Mouse (Mus musculus) liver, embryonic 16.5 days (tissue): Measurements from ENCODE around the gene 1500009C09Rik. TPM values are rescaled to one million over a fixed set of nuclear protein-coding genes. Genes with fewer than 3 reads are reported as not detected.
A peak's percentile ranks its signal among the peaks of the same experiment; 100 is the strongest.

Source experiments
- ATAC-seq: fragments of 200-750 bp; cut with Nextera tagmentation; 2 replicates; pipeline ENCODE4 v1.8.0; 2017; ENCODE audit warnings: low read depth, mild to moderate bottlenecking, moderate number of reproducible peaks, moderate library complexity
- H3K27ac ChIP-seq: fragments of 300-500 bp; sonication (generic); 2 replicates; pipeline ENCODE4 v1.5.1; 2014; ENCODE audit warnings: mild to moderate bottlenecking, low read length
- H3K27me3 ChIP-seq: fragments of 300-500 bp; sonication (generic); 2 replicates; pipeline ENCODE4 v1.6.1; 2014; ENCODE audit warnings: low read depth, low read length, mixed read lengths; ENCODE audit not compliant: control insufficient read depth, insufficient read depth
- H3K36me3 ChIP-seq: fragments of 300-500 bp; sonication (generic); 2 replicates; pipeline ENCODE4 v1.6.1; 2014; ENCODE audit warnings: mild to moderate bottlenecking; ENCODE audit not compliant: control insufficient read depth, insufficient read depth
- H3K4me1 ChIP-seq: fragments of 300-500 bp; sonication (generic); 2 replicates; pipeline ENCODE4 v1.6.1; 2014; ENCODE audit warnings: low read depth, low read length, mixed read lengths; ENCODE audit not compliant: control insufficient read depth
- H3K4me2 ChIP-seq: fragments of 300-500 bp; sonication (generic); 2 replicates; pipeline ENCODE4 v1.6.1; 2014; ENCODE audit warnings: low read depth, low read length, mixed read lengths
- H3K4me3 ChIP-seq: fragments of 300-500 bp; sonication (generic); 2 replicates; pipeline ENCODE4 v1.5.1; 2014; ENCODE audit warnings: low read depth, mild to moderate bottlenecking, low read length
- H3K9ac ChIP-seq: fragments of 300-500 bp; sonication (generic); 2 replicates; pipeline ENCODE4 v1.6.1; 2014; ENCODE audit warnings: low read depth, low read length
- H3K9me3 ChIP-seq: fragments of 300-500 bp; sonication (generic); replicated peaks from 2 replicates; pipeline ENCODE4 v1.6.1; 2016; ENCODE audit warnings: low read length; ENCODE audit not compliant: control insufficient read depth
- WGBS: fragments of 180-500 bp; shearing (Covaris S2); extraction: QIAGEN DNeasy Blood & Tissue Kit; methylation state at CpG from one replicate; pipeline ENCODE4 v1.1.7; 2014; ENCODE audit not compliant: insufficient replicate concordance; 5-methylcytosine and 5-hydroxymethylcytosine counted together
- polyA plus RNA-seq: library from polyadenylated mRNA; unstranded; fragments of >200 nt; fragmentation: Nextera tagmentation; extraction: Ambion mirVana; gene quantifications from 2 replicates; pipeline ENCODE4 v1.2.1, GENCODE M21; 2015

The 1500009C09Rik gene
- polyA plus RNA-seq, 1 experiment from 2014 or later = not detected

DNA sequence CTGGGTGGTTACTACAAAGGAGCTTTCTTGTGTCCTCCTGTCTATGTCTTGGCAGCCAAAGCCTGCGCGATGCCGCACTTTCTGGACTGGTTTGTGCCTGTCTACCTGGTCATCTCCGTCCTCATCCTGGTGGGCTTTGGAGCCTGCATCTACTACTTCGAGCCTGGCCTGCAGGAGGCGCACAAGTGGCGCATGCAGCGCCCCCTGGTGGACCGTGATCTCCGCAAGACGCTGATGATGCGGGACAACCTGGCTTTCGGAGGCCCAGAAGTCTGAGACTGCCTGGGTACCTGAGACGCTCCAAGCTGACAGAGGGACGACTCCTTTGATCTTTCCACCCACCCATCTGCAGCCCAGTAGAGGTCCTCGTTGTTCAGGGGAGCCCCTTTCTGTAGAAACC, 7.3 kb downstream of the 1500009C09Rik start:
- no peaks in the 10 kb centered on the region for H3K4me1 ChIP-seq
- WGBS = 10% methylated on average over 16 of the region's 16 CpGs
- no peaks in the 10 kb centered on the region for H3K36me3 ChIP-seq
- ATAC-seq = no peak
- H3K27ac ChIP-seq = no peak overlapping the region
- no peak overlapping the region for H3K4me2 ChIP-seq
- H3K9ac ChIP-seq = no peak overlapping the region
- no peak overlapping the region for H3K4me3 ChIP-seq
- H3K9me3 ChIP-seq = no peaks in the 10 kb centered on the region
- no peaks in the 10 kb centered on the region; the same call in 1 of the 2 replicates for H3K27me3 ChIP-seq

DNA sequence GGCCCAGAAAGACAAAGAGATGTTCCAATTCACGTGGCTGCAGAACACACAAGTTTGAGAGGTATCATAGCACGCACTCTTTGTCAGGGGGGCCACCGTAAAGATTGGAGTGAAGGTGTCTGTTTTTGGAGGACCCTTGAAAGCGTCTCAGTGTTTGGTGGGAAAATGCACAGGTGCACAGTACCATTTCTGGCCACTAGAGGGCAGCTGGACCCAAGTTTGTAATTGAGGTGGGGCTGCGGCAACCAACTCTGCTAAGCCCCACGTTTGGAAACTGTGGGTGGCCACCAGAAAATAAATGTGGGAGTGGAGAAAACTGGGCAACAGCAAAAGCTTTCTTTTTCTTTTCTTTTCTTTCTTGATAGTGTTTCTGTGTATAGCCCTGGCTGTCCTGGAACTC, 14.2 kb downstream of the 1500009C09Rik start:
- H3K9ac ChIP-seq = no peak overlapping the region
- no peaks in the 10 kb centered on the region for H3K4me1 ChIP-seq
- ATAC-seq = no peak
- no peak overlapping the region for H3K4me3 ChIP-seq
- WGBS = 11% methylated on average over 6 of the region's 6 CpGs
- H3K9me3 ChIP-seq = no peaks in the 10 kb centered on the region
- peaks cover 3% of the 10 kb centered on the region; the same call in 1 of the 2 replicates for H3K27me3 ChIP-seq
- no peak overlapping the region for H3K4me2 ChIP-seq
- no peak overlapping the region for H3K27ac ChIP-seq
- H3K36me3 ChIP-seq = no peaks in the 10 kb centered on the region

DNA sequence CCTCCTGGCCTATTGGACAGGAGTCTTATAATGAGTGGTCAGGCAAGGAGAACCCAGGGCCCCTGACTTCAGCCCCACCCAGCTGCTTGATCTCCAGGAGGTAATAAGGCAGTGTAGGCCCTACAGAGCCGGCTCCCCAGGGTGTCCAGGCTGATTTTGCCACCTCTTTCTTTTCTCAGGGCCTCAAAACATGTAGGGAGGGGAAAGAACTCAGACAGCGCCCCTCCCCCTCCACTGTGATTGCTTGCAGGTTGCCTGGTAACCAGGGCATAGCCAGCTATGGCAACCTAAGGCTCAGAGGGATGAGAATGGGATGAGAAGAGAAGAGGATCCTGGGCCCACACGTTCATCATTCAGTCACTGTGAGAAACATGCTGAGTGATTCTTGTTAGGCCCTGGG, 16.0 kb downstream of the 1500009C09Rik start:
- no peak overlapping the region for H3K4me2 ChIP-seq
- ATAC-seq = no peak
- no peaks in the 10 kb centered on the region for H3K9me3 ChIP-seq
- H3K4me1 ChIP-seq = no peaks in the 10 kb centered on the region
- WGBS = 38% methylated on average over 3 of the region's 3 CpGs
- H3K9ac ChIP-seq = no peak overlapping the region
- no peak overlapping the region for H3K4me3 ChIP-seq
- no peaks in the 10 kb centered on the region for H3K36me3 ChIP-seq
- no peak overlapping the region for H3K27ac ChIP-seq
- peaks cover 18% of the 10 kb centered on the region for H3K27me3 ChIP-seq

DNA sequence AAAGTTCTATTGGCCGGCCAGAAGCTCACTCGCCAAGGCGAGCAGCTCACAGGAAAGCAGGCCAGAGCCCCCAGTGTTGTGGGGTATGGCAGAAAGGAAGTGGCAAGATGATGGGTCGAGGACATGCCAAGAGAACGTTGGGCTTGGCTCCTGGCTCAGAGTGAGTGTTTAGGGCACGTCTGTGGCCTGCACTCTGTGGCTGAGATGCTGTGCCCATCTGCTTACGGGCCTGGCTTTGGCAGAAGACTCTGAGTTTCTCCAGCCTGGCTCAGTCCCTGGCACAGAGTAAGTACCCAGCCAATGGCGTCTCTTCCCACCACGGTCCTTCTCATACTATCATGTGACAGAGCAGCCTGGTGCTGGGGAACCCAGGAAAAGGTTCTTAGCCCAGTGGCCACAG, 16.6 kb downstream of the 1500009C09Rik start:
- H3K4me2 ChIP-seq = no peak overlapping the region
- no peaks in the 10 kb centered on the region for H3K4me1 ChIP-seq
- H3K36me3 ChIP-seq = no peaks in the 10 kb centered on the region
- H3K9ac ChIP-seq = no peak overlapping the region
- H3K9me3 ChIP-seq = no peaks in the 10 kb centered on the region
- no peak overlapping the region for H3K4me3 ChIP-seq
- WGBS = 62% methylated on average over 9 of the region's 9 CpGs
- no peak for ATAC-seq
- no peak overlapping the region for H3K27ac ChIP-seq
- H3K27me3 ChIP-seq = peaks cover 24% of the 10 kb centered on the region

DNA sequence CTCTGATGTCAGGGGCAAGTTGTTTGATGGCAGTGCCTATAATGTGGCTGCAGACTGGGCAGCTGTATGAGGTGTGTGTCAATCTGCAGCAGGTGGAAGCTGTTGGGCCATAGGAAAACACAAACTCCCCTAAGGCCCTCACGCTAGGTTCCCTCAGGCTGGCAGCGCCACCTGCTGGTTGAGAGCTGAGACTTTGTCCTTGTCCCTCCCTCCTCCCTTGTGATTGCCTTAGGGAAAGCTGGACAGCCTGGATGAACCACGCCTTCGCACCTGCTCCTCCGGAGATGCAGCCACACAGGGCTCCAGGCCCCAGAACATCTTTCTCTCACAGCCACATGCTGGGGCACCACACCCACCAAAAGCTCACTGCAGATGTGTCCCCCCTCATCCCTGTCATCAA, 19.0 kb downstream of the 1500009C09Rik start:
- no peak overlapping the region for H3K9ac ChIP-seq

DNA sequence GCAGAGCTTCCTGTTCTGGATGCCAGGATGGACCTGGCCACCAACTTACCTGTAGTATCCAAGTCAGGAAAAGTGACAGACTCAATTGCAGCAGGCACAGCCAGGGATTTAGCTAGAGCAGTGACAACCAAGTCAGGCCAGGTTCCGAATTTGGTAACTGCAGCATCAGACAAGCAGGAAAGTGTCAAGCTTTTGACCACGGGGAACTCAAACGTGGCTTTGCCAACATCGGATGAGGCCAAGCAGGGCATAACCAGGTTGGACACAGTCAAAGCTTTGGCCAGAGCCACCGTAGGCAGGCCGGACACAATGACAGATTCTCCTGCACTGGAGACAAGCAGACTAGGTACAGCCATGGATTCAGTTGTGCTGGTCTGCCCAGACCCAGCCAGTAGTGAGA, 20.1 kb downstream of the 1500009C09Rik start:
- Histone ChIP-seq H3K36me3 (no peaks in the 10 kb centered on the region), H3K4me3 (no peak overlapping the region), H3K27ac (no peak overlapping the region), H3K4me2 (no peak overlapping the region), H3K9me3 (no peaks in the 10 kb centered on the region), H3K4me1 (peaks cover 3% of the 10 kb centered on the region; the same call in 1 of the 2 replicates), H3K9ac (no peak overlapping the region), H3K27me3 (peaks cover 58% of the 10 kb centered on the region)
- ATAC-seq = no peak
- 62% methylated on average over 6 of the region's 6 CpGs for WGBS

More for the DNA sequence above, 19.0 kb downstream of the 1500009C09Rik start:
- Histone ChIP-seq H3K4me1 (peaks cover 3% of the 10 kb centered on the region; the same call in 1 of the 2 replicates), H3K27me3 (peaks cover 48% of the 10 kb centered on the region), H3K36me3 (no peaks in the 10 kb centered on the region), H3K4me3 (no peak overlapping the region), H3K4me2 (no peak overlapping the region), H3K9me3 (no peaks in the 10 kb centered on the region), H3K27ac (no peak overlapping the region)
- 6% methylated on average over 5 of the region's 5 CpGs for WGBS
- ATAC-seq = no peak

DNA sequence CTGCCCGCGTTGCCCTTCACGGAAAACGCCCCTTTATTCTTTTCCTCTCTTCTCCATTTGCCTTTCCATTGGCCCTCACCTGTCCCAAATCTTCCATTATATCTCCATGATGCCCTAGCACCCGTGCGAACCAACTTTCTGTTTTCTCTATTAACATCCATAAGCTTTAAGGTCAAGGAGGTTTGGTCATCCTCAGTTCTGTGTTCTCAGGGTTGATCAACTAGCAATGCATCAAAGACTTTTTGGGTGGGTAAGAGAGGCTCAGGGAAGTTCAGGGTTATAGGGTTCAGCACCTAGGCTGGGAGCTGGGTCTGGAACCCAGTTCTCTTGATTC, 22.4 kb downstream of the 1500009C09Rik start, which contains the start of gene Sept3:
Gene Sept3 (plus strand): TSS at position 301 of the 334 bp plus-strand sequence.
- H3K9ac ChIP-seq = no peak within 1 kb of the TSS
- peak within 1 kb of the TSS; percentile 44 for H3K4me3 ChIP-seq
- peaks cover 55% of the 10 kb centered on the region for H3K27me3 ChIP-seq
- H3K36me3 ChIP-seq = no peaks in the 10 kb centered on the region
- H3K27ac ChIP-seq = no peak within 1 kb of the TSS
- peak within 1 kb of the TSS; percentile 56 for H3K4me2 ChIP-seq
- ATAC-seq = no peak
- peaks cover 3% of the 10 kb centered on the region; the same call in 1 of the 2 replicates for H3K4me1 ChIP-seq
- 24% methylated on average over 6 of the region's 6 CpGs for WGBS
- no peaks in the 10 kb centered on the region for H3K9me3 ChIP-seq

DNA sequence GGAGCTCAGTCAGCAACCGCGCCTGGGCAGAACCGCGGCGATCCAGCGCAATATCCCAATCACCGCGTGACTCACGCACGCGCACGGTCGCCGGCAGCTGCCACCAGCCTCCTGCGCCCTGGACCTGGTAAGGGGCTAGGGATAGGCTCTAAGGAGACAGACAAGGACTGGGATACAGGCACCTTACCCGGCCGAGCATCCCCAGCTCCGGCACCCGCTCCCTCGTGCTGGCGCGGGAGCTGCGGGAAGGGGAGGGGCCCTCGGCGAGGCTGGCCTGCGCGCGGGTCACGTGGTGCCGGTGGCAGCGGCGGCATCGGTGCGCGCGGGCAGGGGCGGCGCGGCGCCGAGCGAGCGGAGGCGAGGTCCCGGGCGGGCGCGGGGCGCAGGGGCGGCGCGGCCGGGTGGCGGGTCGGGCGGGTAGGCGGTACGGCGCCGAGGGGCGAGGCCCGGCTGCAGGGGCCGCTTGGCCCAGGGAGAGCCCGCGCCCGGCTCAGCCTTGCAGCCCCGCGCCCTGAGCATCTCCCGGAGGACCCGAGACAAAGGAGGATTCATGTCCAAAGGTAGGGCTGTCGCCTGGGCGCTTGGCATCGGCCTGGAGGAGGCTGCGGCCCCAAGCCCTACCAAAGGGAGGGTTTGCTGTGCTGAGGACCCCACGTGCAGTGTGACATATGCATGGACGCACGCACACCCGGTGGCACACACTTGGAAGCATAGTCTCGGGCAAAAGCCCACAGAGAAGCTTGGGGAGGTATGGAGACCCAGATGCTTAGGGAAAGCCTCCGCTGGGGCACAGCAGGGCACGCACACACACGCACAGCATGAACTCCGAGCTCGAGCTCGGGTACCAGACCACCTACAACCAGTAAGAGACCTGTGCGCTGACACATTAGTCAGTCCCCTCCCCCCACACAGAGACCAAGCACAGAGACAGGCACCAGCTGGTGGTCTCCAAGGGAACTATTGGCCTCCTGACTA, 23.0 kb downstream of the 1500009C09Rik start:
- Histone ChIP-seq H3K36me3 (no peaks in the 10 kb centered on the region), H3K4me3 (peak overlapping the region; percentile 44), H3K27me3 (peaks cover 55% of the 10 kb centered on the region), H3K9ac (no peak overlapping the region), H3K9me3 (no peaks in the 10 kb centered on the region), H3K27ac (no peak overlapping the region), H3K4me2 (peak overlapping the region; percentile 56), H3K4me1 (peaks cover 3% of the 10 kb centered on the region; the same call in 1 of the 2 replicates)
- ATAC-seq = no peak
- 1% methylated on average over 74 of the region's 86 CpGs for WGBS

DNA sequence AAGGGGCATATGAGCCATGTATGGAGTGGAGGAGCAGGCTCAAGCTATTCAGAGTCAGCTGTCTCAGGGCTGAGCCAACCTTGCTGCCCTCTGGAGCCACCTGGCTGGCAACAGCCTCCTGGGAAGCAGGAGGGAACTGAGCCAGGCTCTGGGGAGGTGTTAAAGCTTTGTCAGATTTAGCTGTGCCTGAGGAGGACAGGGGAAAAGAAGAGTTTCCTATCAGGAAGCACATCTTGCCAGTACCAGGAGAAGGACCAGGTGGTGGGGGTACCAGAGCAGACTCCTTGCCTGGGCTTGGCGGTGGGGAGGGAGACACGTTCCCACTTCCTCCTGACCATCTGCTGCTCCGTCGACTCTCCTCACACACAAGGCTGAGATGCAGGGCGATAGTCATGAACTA, 25.4 kb downstream of the 1500009C09Rik start:
- H3K27ac ChIP-seq = no peak overlapping the region
- H3K9ac ChIP-seq = no peak overlapping the region
- no peaks in the 10 kb centered on the region for H3K36me3 ChIP-seq
- 34% methylated on average over 5 of the region's 5 CpGs for WGBS
- H3K27me3 ChIP-seq = peaks cover 43% of the 10 kb centered on the region
- H3K4me3 ChIP-seq = no peak overlapping the region
- no peak for ATAC-seq
- no peak overlapping the region for H3K4me2 ChIP-seq
- H3K9me3 ChIP-seq = no peaks in the 10 kb centered on the region
- H3K4me1 ChIP-seq = peaks cover 3% of the 10 kb centered on the region; the same call in 1 of the 2 replicates
